Mouse (Mus musculus) ZHBTc4 (cell line): ENCODE measurements around the gene Dlec1.

Experiments
- DNase-seq: peaks from one replicate; pipeline ENCODE4 v3.0.0-alpha.2; 2011; ENCODE audit warnings: low read depth, low spot score

The Dlec1 gene

GRCm38 (mm10) chr9:119142066-119142465, 39.8 kb downstream of the Dlec1 start:
- no peak for DNase-seq

GRCm38 (mm10) chr9:119143372-119143771, 41.1 kb downstream of the Dlec1 start:
- DNase-seq: no peak

- DNase-seq: no peak
Observed at GRCm38 (mm10) chr9:119144696-119145095, 42.4 kb downstream of the Dlec1 start.

- no peak for DNase-seq
Observed at GRCm38 (mm10) chr9:119145137-119145536, 42.9 kb downstream of the Dlec1 start.

- no peak for DNase-seq
Observed at GRCm38 (mm10) chr9:119145638-119146037, 43.4 kb downstream of the Dlec1 start.

- DNase-seq: no peak
Observed at GRCm38 (mm10) chr9:119146098-119146770, 44.0 kb downstream of the Dlec1 start.

GRCm38 (mm10) chr9:119149601-119150000, 47.3 kb downstream of the Dlec1 start:
- DNase-seq: peak; percentile 86

GRCm38 (mm10) chr9:119151751-119152150, 49.5 kb downstream of the Dlec1 start:
- DNase-seq: no peak

GRCm38 (mm10) chr9:119155416-119155815, 53.1 kb downstream of the Dlec1 start:
- DNase-seq: no peak

GRCm38 (mm10) chr9:119155826-119156225, 53.5 kb downstream of the Dlec1 start:
- DNase-seq: no peak

- DNase-seq: peak; percentile 88
Observed at GRCm38 (mm10) chr9:119156278-119157201, 54.3 kb downstream of the Dlec1 start, which contains the start of gene Acaa1b. Acaa1b (minus strand) TSS chr9:119157093.

- no peak for DNase-seq
Observed at GRCm38 (mm10) chr9:119158861-119159260, 56.6 kb downstream of the Dlec1 start, which contains the start of gene Gm47289. Gm47289 (plus strand) TSS chr9:119159161.

- no peak for DNase-seq
Observed at GRCm38 (mm10) chr9:119160689-119161088, 58.4 kb downstream of the Dlec1 start.

- DNase-seq: no peak
Observed at GRCm38 (mm10) chr9:119164743-119165142, 62.5 kb downstream of the Dlec1 start.

- no peak for DNase-seq
Observed at GRCm38 (mm10) chr9:119165548-119165947, 63.3 kb downstream of the Dlec1 start.

GRCm38 (mm10) chr9:119167608-119168007, 65.3 kb downstream of the Dlec1 start:
- DNase-seq: no peak

- DNase-seq: no peak
Observed at GRCm38 (mm10) chr9:119179292-119179691, 77.0 kb downstream of the Dlec1 start.

GRCm38 (mm10) chr9:119181241-119181728, 79.0 kb downstream of the Dlec1 start:
- no peak for DNase-seq

GRCm38 (mm10) chr9:119192202-119192990, 90.1 kb downstream of the Dlec1 start:
- DNase-seq: peak; percentile 77
